Mouse (Mus musculus): ENCODE measurements at regions not wholly inside any gene's neighbourhood (a gene's known extent, or its start where the extent isn't known, plus 50 kb on each side); places are given as distances from the start of the nearest gene placed in this dataset.
A peak's percentile ranks its signal among the peaks of the same experiment; 100 is the strongest.

GRCm38 (mm10) chr13:39880136-39880535, 481.1 kb downstream of the Ofcc1 start:
- no peak overlapping the region for H3K27ac ChIP-seq
- no peak for TF ChIP-seq CTCF (IDR thresholded peaks at IDR 0.05)
- no peak for DNase-seq (ENCODE audit: extremely low spot score in 1 of 2, low spot score in 2 of 2)
- intact Hi-C loops (cut with DNase I) = no loop called here
- H3K4me3 ChIP-seq = no peak overlapping the region

GRCm38 (mm10) chr13:39877361-39878141, 483.7 kb downstream of the Ofcc1 start:
- intact Hi-C loops (cut with DNase I) = no loop called here
- no peak for TF ChIP-seq CTCF (IDR thresholded peaks at IDR 0.05)
- H3K4me3 ChIP-seq = no peak overlapping the region
- H3K27ac ChIP-seq = no peak overlapping the region
- DNase-seq (ENCODE audit: extremely low spot score in 1 of 2, low spot score in 2 of 2) = no peak

GRCm38 (mm10) chr13:39852257-39852800, 508.9 kb downstream of the Ofcc1 start:
- TF ChIP-seq CTCF (IDR thresholded peaks at IDR 0.05) = no peak
- no peak overlapping the region for H3K4me3 ChIP-seq
- no peak for DNase-seq (ENCODE audit: extremely low spot score in 1 of 2, low spot score in 2 of 2)
- intact Hi-C loops (cut with DNase I) = no loop called here
- no peak overlapping the region for H3K27ac ChIP-seq

GRCm38 (mm10) chr13:39849391-39849790, 511.9 kb downstream of the Ofcc1 start:
- intact Hi-C loops (cut with DNase I) = no loop called here
- no peak overlapping the region for H3K4me3 ChIP-seq
- no peak for TF ChIP-seq CTCF (IDR thresholded peaks at IDR 0.05)
- no peak overlapping the region for H3K27ac ChIP-seq
- no peak for DNase-seq (ENCODE audit: extremely low spot score in 1 of 2, low spot score in 2 of 2)

- no peak for TF ChIP-seq CTCF (IDR thresholded peaks at IDR 0.05)
- no peak for DNase-seq (ENCODE audit: extremely low spot score in 1 of 2, low spot score in 2 of 2)
- Histone ChIP-seq H3K4me3 (no peak overlapping the region), H3K27ac (no peak overlapping the region)
- intact Hi-C loops (cut with DNase I) = no loop called here
Observed at GRCm38 (mm10) chr13:39836053-39836584, 525.1 kb downstream of the Ofcc1 start.

GRCm38 (mm10) chr13:39835302-39835701, 525.9 kb downstream of the Ofcc1 start:
- Histone ChIP-seq H3K4me3 (peak overlapping the region; percentile 16; the same call in 1 of the 2 replicates), H3K27ac (no peak overlapping the region)
- intact Hi-C loops (cut with DNase I) = no loop called here
- DNase-seq (ENCODE audit: extremely low spot score in 1 of 2, low spot score in 2 of 2) = no peak
- no peak for TF ChIP-seq CTCF (IDR thresholded peaks at IDR 0.05)

- intact Hi-C loops (cut with DNase I) = no loop called here
- H3K27ac ChIP-seq = no peak overlapping the region
- DNase-seq (ENCODE audit: extremely low spot score in 1 of 2, low spot score in 2 of 2) = no peak
- TF ChIP-seq CTCF (IDR thresholded peaks at IDR 0.05) = no peak
- peak overlapping the region; percentile 16; the same call in 1 of the 2 replicates for H3K4me3 ChIP-seq
Observed at GRCm38 (mm10) chr13:39834521-39835245, 526.6 kb downstream of the Ofcc1 start.

GRCm38 (mm10) chr13:39823965-39824555, 537.2 kb downstream of the Ofcc1 start:
- H3K27ac ChIP-seq = no peak overlapping the region
- TF ChIP-seq CTCF (IDR thresholded peaks at IDR 0.05) = no peak
- peak; percentile 8 to 12 for DNase-seq (ENCODE audit: extremely low spot score in 1 of 2, low spot score in 2 of 2)
- intact Hi-C loops (cut with DNase I) = no loop called here
- peak overlapping the region; percentile 37 for H3K4me3 ChIP-seq

GRCm38 (mm10) chr13:39823346-39823954, 537.8 kb downstream of the Ofcc1 start:
- DNase-seq (ENCODE audit: extremely low spot score in 1 of 2, low spot score in 2 of 2) = no peak
- TF ChIP-seq CTCF (IDR thresholded peaks at IDR 0.05) = no peak
- Histone ChIP-seq H3K4me3 (peak overlapping the region; percentile 37), H3K27ac (no peak overlapping the region)
- intact Hi-C loops (cut with DNase I) = no loop called here

- no peak overlapping the region for H3K27ac ChIP-seq
- H3K4me3 ChIP-seq = 0 out of 2 replicates have a peak overlapping the region, but pooled peaks have one; percentile 7
- no peak for DNase-seq (ENCODE audit: extremely low spot score in 1 of 2, low spot score in 2 of 2)
- TF ChIP-seq CTCF (IDR thresholded peaks at IDR 0.05) = no peak
- intact Hi-C loops (cut with DNase I) = no loop called here
Observed at GRCm38 (mm10) chr13:39774554-39774953, 586.7 kb downstream of the Ofcc1 start.

- 0 out of 2 replicates have a peak overlapping the region, but pooled peaks have one; percentile 7 for H3K4me3 ChIP-seq
- H3K27ac ChIP-seq = no peak overlapping the region
- TF ChIP-seq CTCF (IDR thresholded peaks at IDR 0.05) = no peak
- intact Hi-C loops (cut with DNase I) = no loop called here
- peak in 1 of 2 experiments; percentile 7 for DNase-seq (ENCODE audit: extremely low spot score in 1 of 2, low spot score in 2 of 2)
Observed at GRCm38 (mm10) chr13:39774111-39774510, 587.1 kb downstream of the Ofcc1 start.

All from left cerebral cortex, adult 2 months (tissue).